Mouse (Mus musculus) right cerebral cortex, postnatal 10 days (tissue): Measurements from ENCODE around the gene Mest.

ENCODE experiments used
- DNase-seq, 2 experiments: peaks; one replicate each; pipeline ENCODE4 v3.0.0; 2021; ENCODE audit warnings: low spot score in 2 of 2

The Mest gene

DNA sequence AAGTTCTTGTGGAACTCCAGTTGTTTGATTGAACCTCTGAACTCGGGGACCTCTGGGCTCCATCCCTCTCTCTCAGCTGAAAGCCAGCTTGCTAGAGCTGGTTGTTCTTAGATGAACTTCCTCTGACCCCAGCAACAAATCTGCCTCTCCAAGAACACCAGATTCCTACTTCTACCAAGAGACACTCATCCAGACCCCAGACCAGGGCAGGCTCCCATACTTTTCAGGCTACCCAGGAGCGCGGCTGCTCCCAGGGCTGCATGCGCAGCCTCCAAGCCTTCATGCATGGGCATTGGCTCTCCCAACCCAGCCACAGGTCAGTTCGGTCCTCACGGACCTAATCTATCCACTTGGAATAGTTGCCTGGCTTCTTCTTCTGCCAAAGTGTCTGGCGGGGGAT, at the start of gene Mest:
TSS of gene Mest (plus strand) at position 217 of the 400 bp plus-strand sequence.
- DNase-seq: no peak

DNA sequence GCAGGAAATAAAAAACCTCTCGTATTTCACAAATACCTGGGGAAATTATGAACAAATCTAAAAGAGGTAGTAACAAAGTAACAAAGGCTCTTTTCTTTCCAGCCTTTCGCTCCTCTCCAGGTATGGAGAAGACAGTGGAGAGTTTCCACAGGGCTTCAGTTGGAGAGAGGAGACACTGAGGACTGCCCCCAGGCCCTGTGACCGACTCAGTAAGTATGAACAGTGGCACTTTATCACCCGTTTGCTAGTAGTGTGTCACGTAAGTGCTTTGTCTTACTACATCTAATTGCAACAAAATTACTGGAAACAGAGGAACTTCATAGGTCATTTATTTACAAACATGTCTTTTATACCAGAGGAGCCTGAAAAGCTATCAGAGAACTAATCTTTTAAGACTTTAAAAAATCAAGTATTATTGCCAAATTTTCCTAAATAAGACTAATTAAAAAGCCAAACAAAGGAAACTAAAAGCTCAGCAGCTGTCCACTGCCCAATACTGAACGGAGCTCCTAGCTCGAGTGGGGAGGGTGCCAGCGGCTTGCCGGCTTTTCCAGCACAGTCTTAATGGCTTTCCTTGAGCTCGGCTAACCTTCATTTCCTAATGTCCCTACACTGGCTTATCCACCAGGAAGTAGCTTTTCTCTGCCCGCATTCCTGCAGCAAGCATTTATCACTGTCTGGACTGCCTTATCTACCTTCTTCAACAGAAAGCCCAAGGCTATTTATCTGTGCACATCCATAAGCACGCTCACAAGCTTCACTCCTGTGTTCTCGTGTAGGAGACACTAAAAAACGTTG, 49.4 kb upstream of the Mest start:
- DNase-seq: peak; percentile 41 to 42

DNA sequence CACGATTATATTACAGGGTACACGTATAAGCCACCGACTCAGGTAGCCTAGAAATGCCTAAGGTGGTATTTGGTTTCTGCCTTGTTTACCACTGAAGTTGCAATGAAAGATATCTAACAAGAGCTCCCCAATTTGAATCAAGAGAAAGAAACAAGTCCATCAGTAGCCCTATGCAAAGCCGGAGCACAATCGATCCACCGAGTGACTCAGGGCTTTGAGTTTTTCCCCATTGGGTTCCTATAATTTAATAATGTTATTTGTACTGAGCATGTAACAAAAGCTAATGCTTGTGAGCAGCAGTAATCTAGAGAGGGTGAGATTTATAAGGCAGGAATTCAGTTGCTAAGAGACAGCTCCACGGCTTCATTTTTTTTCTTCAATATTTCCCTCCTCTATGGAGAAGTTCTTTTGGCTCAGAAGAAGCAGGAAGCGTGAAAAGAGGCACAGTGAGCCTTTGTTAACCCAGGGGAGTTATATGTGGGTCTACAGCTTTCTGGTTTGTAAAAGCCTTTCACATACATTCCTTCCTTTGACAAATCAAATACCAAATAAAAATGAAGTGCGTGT, 48.5 kb upstream of the Mest start:
- DNase-seq: peak in 1 of 2 experiments; percentile 25

DNA sequence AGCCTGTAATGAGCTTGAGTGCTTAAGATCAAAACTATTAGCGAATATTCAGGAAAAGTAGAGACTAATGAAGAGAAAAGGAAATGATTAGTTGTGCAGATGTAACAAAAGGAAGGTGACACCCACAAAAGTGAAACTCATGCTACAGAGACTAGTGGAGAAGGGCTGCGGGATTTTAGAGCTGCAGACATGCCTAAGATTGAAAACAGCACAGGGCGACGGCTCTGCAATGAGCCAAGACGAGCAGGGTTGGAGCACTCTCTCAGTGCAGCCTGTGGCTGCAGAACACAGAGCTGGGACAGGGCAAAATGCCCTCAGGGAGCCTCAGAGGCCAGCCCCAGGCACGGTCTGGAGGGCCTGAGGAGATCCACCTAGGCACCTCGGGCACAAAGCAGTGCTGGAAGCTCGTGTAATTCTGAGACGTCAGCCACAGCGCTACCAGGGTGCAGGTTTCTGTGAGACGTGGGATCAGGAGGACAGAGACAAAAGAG, 48.0 kb upstream of the Mest start:
- DNase-seq: peak in 1 of 2 experiments; percentile 37

DNA sequence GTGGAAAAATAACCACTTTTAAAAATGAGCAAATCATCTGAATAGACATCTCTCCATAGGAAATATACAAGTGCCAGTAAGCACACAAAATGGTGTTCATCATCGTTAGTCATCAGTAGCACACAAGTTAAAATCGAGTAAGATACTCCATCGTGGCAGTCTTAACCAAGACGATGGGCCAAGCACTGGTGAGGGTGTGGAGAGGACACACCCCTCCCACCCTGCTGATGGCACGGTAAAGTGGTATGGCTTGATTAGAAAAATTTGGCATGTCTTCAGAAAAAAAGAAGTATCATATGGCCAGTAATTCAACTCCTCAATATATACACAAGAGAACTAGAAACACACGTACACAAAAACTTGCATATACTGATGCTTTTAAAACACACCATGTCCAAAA, 46.8 kb upstream of the Mest start:
- no peak for DNase-seq

DNA sequence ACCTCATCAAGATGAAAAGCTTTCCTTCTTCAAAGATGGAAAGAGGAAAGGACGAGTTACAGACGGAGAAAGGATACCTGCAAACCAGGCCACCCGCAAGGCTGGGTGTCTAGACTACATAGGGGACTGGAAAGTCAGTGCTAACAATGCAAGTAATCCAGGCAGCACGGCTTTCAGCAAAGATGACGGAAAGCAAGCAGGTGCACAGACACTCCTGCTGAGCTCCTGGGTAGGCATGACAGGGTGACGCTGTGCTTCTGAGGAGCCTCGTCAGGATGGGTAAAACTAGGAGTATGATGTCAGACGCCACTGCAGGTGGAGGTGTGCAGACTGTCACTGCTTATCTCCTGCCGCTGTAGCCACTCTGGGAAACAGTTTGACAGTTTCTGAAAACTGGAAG, 45.8 kb upstream of the Mest start:
- no peak for DNase-seq

DNA sequence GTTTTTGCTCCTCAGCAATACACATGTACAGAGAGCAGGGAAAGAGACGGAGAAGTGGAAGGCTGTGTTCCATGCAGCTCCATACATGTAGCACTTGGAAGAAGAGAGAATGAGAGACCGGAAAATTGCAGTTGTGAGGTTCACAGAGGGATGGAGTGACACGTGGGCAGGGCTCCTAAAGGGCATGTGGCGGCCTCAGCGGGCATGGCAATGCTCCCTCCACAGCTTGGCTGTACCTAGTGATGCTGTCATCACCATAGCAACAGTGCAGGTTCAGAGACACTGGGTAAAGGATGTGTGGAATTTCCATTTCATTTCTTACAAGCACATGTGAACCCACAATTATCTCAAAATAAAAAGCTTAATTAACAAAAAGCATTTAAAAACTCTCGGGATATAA, 44.9 kb upstream of the Mest start:
- no peak for DNase-seq

DNA sequence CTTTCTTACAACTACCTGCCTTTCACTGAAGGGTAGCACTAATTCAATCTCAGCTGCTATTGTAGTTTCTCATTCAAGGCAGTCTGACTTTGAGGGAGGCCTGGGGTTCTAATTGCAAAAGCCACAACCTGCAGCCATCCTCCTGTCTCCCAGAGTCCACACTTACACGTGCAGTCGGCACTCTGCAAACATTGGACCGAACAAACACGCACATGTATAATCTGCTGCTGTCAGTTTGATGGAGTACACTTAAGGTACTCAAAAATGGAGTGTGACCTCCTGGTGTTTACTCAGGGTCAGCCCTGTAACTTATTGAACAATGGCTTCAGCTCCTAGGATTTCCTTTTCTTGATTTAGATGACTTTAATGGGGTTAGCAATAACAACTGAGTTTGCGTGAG, 43.8 kb upstream of the Mest start:
- DNase-seq: no peak

DNA sequence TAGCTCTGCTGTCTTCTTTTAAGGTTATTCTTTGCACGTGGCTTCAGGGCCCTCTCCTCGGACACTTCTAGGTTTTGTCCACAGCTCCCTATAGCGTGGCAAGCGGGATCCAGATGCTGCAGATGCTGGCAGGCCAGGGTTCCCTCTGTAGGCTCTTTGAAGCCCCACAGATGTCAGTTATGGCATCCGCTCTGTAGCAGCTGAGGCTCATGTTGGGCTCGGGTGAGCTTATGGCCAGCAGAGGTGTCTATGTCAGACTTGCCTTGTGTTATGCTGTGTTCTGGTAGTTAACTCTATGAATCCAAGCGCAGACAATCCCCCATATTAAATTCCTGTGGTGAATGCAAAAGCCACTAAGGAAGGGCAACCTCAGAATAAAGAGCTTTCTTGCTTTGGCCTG, 42.9 kb upstream of the Mest start:
- DNase-seq: no peak

DNA sequence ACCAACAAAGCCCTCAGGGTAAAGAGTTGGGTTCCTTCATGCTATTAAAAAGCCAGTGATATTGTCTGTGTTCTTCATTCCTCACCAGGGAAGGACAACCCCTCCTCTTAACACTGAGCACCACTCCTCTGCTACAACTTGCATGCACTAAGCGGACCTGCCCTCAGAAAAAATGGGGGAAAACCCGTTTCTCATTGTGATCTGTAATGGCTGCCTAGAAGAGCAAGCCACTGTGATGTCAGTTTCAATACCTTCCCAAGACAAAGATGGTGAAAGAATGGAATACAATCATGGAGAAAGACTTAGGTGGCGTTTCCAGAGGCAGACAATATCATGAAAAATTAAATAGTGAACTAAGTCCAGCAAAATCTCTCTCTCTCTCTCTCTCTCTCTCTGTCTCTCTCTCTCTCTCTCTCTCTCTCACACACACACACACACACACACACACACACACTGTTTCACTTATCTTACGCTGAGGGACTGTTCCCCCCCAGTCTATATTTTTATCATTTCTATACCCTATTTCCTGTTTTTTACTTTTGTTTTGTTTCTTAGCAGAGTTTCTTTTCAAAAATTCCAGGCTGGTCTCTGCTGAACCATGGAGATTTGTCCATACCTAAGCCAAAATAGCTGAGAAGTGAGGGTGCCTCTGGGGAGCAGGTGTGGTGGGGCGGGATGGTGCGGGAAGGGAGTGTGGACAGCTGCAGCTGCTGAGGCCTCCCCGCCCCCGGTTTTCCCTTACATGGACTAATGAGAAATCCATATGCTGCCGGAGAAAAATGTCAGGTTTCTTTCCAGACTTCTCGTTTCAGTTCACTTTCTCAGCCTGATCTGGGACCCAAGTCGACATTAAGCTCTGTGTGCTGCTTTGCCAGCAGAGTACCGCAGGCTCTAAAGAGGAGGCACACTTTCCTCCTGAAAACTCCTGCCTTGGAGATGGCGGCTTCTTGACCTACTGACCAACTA, 41.1 kb upstream of the Mest start:
- DNase-seq: no peak

DNA sequence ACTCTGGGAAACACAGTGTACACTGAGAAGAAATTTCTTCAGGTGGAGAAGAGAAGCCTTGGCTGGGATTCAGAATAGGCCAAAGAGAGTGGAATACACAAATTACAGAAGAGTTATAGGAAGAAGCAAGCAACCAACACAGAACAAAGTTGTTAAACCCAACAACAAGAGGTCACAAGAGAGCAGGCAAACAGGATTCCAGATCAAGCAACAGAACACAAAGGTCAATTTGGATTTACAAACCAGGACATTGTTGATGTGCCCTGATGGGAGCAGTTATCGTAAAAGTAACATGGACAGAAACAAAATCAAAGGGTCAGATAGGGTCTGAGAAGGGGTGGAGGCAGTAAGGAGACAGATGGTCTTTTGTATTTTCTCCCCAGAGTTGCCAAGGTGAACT, 38.8 kb upstream of the Mest start:
- no peak for DNase-seq

DNA sequence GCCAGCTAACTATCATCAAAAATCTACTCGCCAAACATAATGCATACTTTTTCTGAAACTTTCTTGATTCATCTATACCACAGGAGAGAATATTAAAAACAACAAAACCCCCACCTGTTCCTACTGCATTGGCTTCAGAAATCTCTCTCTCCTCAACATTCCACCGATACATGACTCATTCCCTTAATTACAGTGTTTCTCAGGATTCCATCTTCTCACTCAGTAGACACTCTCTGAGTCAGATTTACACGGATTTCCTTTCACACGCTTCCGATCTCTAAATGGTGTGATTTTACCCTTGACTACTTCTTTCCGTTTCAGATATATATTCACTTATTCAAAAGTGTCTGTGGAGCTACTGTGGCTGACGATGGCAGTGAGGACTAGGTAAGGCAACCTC, 36.1 kb upstream of the Mest start:
- DNase-seq: no peak

DNA sequence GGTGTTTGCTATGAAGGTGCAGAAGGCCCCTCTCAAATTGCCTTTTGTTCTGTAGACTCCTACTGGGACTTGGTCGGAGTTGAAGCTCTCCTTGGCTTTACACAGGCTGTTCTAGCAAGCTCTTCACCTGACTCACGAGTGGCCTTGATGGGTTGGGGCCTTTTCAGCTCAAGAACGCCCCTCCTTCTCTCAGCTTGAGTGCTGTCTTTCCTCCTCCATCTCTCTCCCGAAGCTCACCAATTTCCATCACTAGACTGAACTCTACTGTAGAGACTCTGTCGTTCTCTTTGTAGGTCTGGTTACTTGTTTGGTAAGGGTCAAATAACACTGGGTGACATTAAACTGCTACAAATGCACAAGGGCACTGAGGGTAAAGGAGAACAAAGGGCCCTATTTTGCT, 30.5 kb upstream of the Mest start:
- no peak for DNase-seq

DNA sequence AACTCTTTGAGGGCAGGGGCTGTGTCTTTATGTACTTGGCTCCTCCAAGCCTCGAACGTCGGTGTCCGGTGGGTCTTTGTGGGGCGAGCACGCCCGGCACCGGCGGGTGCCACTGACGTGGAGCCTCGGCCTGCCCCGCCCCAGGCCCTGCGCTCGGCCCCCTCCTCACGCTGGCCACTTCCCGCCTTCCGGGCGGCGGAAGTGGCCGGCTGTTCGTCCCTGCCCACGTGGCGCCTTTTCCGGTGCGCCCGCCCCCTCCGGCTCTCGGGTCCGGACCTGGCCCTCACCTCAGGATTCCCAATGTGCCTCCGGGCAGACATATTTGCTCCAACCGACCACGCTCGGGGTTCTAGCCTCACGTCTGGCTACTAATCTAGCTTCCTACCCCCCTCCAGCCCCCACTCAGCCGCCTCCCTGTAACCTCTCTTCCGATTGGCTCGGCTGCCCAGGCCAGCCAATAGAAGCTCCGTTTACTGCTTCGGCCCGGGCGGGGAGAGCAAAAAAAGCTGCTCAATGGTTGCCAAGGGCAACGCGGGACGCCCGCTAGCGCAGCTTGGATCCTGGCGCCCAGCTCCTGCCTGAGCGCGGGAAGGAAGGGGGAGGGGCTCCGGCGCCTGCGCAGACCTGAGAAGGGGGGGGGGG, 29.9 kb upstream of the Mest start, which contains the start of gene Cep41:
TSS of gene Cep41 (minus strand) at position 400 of the 642 bp plus-strand sequence.
- peak; percentile 98 to 99 for DNase-seq

DNA sequence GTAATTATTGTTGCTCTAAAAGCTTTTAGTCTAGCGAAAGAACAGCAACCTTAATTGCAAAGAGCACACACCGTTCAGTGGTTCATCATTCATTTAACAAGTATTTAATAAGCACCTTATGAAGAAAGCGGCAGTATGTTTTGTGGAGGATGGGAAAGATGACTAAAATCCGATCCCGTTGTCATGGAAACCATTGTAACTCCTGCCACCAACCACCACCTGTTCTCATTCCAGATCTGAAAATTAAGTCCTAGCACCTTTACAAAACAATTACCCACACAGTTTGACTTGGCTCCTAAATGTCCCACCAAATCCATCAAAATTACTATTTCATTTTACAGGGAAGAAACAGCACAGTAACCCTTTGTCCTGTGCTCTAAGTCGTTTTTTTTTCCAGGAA, 29.1 kb upstream of the Mest start:
- peak in 1 of 2 experiments; percentile 61 for DNase-seq

DNA sequence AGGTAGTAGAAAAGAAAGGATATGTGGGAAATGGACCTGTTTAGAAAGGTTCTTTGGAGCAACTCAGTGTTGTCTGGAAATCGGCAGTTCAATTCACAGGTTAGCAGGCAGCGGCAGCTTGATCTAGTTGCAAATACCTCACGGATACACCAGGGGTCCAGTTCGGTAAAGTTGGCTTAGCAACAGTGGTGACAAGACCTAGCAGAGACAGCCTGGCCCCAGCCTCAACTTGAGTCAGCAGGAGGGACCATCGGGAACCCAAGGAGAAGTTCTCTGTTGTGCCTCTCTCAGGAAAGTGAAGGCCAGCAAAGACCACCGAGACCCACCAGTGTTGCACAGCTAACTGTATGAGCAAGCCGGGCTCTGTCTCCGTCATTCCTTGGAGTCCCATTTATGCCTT, 28.2 kb upstream of the Mest start:
- no peak for DNase-seq

DNA sequence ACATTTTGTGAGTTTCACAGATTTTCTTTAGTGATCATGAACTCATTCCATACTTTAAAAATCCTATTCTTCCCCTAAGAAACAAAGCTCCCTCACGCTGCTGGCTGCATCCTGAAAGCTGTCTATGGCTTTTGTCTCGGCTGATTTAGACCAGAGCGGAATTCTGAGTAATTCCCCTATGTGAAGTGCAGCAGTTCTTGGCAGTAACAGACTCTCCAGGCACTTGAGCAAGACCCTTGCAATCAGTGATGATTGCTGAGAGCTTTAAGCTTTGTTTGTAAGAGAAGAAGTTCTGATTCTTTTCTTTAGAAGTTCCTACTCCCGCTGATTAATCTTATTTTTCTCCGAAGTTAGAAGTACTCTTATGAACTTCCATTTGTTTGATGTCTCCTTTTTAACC, 25.9 kb upstream of the Mest start:
- DNase-seq: no peak

DNA sequence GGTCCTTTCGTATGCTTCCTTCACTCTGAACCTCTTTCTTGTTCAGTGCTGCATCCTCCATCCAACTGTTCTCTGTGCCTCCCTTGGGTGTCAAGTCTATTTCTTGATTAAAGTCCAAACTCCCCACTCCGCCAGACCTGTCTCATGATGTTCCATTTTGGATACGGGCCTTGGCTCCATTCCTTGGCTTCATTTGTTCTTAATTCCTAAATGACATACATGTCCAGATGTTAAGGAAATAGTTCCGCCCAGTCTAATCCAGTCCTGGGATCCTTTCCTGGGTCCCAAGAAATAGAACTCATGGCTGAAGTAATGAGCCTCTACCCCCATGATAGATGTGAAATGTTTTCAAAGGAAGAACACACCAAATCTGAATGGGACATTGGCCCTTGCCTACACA, 25.3 kb upstream of the Mest start:
- no peak for DNase-seq

DNA sequence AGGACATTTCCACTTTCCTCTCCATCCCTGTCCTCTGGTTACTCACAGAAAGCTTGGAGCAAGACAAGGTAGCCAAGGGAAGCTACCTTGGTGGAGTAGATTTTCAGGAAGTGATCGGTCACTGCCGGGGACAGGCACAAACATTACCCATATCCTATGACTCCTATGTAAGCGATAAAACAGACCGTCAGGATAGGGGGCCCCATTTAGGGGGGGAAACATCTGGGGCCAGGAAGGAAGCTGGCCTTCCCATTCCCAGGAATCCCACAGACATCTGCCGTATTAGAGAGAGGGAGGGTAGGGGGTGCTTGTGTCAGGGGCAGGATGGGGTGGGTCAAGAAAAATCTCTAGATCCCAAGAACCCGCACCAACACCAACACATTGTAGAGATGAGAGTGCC, 23.2 kb upstream of the Mest start:
- DNase-seq: no peak

DNA sequence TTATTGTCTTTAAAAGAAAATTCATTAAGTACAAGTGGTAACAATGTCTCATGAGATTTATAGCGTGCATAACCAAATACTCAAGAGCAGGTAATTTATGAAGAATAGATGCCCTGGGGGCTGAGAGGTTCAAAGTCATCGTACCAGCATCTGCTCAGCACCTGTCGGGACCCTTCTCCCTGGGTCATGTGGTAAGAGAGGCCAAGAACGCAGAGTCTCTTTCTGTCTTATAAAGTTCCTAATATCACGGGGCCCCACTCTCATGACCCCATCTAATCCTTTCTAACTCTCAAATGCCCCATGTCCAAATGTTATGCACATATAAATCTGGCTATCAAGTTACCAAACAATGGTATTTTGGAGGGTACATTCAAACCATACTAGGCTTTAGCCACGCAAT, 20.5 kb upstream of the Mest start:
- DNase-seq: no peak

DNA sequence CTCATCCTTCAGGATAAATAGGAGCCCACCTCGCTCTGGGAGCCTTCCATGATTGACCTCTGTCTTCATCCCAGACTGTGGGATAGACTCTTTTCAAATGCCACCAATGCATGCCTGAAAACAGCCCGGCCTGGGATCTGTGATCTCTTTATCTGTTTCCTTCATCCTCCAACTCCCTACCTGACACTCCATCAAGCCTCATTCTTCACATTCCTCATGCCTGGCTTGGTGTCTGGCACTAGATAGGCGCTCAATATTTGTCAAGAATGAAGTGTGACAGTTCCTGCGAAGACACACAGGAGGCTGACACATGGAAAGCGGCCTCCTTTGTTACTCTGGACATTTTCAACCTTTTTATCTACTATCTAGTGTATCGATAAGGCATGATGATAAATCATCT, 19.9 kb upstream of the Mest start:
- DNase-seq: no peak
